Mouse (Mus musculus): ENCODE data around the gene Inpp5b.

GRCm38 (mm10) chr4:124708518-124709477, 32.9 kb upstream of the Inpp5b start:
- no peak for TF ChIP-seq POLR2A (IDR thresholded peaks at IDR 0.05; ENCODE audit: borderline replicate concordance, extremely low read depth, insufficient read depth, insufficient read length, poor library complexity, severe bottlenecking)
- no peak for TF ChIP-seq CTCF (IDR thresholded peaks at IDR 0.05; ENCODE audit: borderline replicate concordance, extremely low read depth, insufficient read depth, insufficient read length)

Data from brain, embryonic 14.5 days (tissue).